Mouse (Mus musculus): ENCODE measurements around the gene Vmn1r168. TPM values are rescaled to one million over a fixed set of nuclear protein-coding genes. Genes with fewer than 3 reads are reported as not detected.
"Not testable (repeated sequence)": the region's sequence is repeated elsewhere in the genome, so short reads cannot be mapped to it uniquely, and the experiment has no call there.

The Vmn1r168 gene
- not detected in 2 replicates for polyA plus RNA-seq (2012; ENCODE audit: insufficient read depth, insufficient read length, missing spikeins)

- H3K4me3 ChIP-seq (ENCODE audit: insufficient read depth, low read length); H3K4me1 ChIP-seq (ENCODE audit: control insufficient read depth, insufficient read depth, low read length); H3K27ac ChIP-seq (ENCODE audit: insufficient read depth, low read depth, low read length): not testable (repeated sequence)
Measured at GRCm38 (mm10) chr7:23539432-23539831, at the start of gene Vmn1r168. TSS of gene Vmn1r168 (plus strand) at chr7:23539732.

GRCm38 (mm10) chr7:23507106-23507505 lies 32.4 kb upstream of the Vmn1r168 start, which contains the start of gene Vmn1r167:
TSS of gene Vmn1r167 (minus strand) at chr7:23507206.
- not testable (repeated sequence) for H3K4me1 ChIP-seq (ENCODE audit: control insufficient read depth, insufficient read depth, low read length); H3K27ac ChIP-seq (ENCODE audit: insufficient read depth, low read depth, low read length); H3K4me3 ChIP-seq (ENCODE audit: insufficient read depth, low read length)

- H3K4me3 ChIP-seq (ENCODE audit: insufficient read depth, low read length); H3K4me1 ChIP-seq (ENCODE audit: control insufficient read depth, insufficient read depth, low read length); H3K27ac ChIP-seq (ENCODE audit: insufficient read depth, low read depth, low read length): not testable (repeated sequence)
Measured at GRCm38 (mm10) chr7:23575226-23575625, 35.7 kb downstream of the Vmn1r168 start, which contains the start of gene Vmn1r169. TSS of gene Vmn1r169 (plus strand) at chr7:23575526.

Other genes with a start within 250 kb of the Vmn1r168 start
- gene Nlrp4e, start 238.5 kb upstream of the Vmn1r168 start, polyA plus RNA-seq (2012; ENCODE audit: insufficient read depth, insufficient read length, missing spikeins) = not detected in 2 replicates
- gene Nlrp5, start 153.8 kb upstream of the Vmn1r168 start, polyA plus RNA-seq (2012; ENCODE audit: insufficient read depth, insufficient read length, missing spikeins) = not detected in 2 replicates
- not detected in 2 replicates for gene Vmn1r167, start 32.5 kb upstream of the Vmn1r168 start, polyA plus RNA-seq (2012; ENCODE audit: insufficient read depth, insufficient read length, missing spikeins)
- not detected in 2 replicates for gene Vmn1r169, start 35.8 kb downstream of the Vmn1r168 start, polyA plus RNA-seq (2012; ENCODE audit: insufficient read depth, insufficient read length, missing spikeins)
- not detected in 2 replicates for gene Vmn1r170, start 66.4 kb downstream of the Vmn1r168 start, polyA plus RNA-seq (2012; ENCODE audit: insufficient read depth, insufficient read length, missing spikeins)
- not detected in 2 replicates for gene Vmn1r171, start 91.0 kb downstream of the Vmn1r168 start, polyA plus RNA-seq (2012; ENCODE audit: insufficient read depth, insufficient read length, missing spikeins)
- not detected in 2 replicates for gene Vmn1r172, start 118.6 kb downstream of the Vmn1r168 start, polyA plus RNA-seq (2012; ENCODE audit: insufficient read depth, insufficient read length, missing spikeins)
- gene Vmn1r173, start 161.0 kb downstream of the Vmn1r168 start, polyA plus RNA-seq (2012; ENCODE audit: insufficient read depth, insufficient read length, missing spikeins) = not detected in 2 replicates
- 0.09 TPM in 1 of 2 replicates, not detected in the other for gene Vmn1r174, start 212.5 kb downstream of the Vmn1r168 start, polyA plus RNA-seq (2012; ENCODE audit: insufficient read depth, insufficient read length, missing spikeins)